Mouse (Mus musculus) mouse embryonic stem cell (cell line): ENCODE data around the gene Trio.

Experiments
- in situ Hi-C, 2 experiments: fragments of 300-500 bp; cut with MboI; formaldehyde crosslinking; loops; 1 replicate in 1 of 2; 3 replicates in 1 of 2; pipeline ENCODE4 v1.14.3; 2019 to 2020; ENCODE audit warnings: low sequenced_read_pairs in 2 of 2, low pct_unique_long_range_greater_than_20kb in 1 of 2, mixed read lengths in 1 of 2; ENCODE audit not compliant: unreplicated experiment in 1 of 2

The Trio gene

DNA sequence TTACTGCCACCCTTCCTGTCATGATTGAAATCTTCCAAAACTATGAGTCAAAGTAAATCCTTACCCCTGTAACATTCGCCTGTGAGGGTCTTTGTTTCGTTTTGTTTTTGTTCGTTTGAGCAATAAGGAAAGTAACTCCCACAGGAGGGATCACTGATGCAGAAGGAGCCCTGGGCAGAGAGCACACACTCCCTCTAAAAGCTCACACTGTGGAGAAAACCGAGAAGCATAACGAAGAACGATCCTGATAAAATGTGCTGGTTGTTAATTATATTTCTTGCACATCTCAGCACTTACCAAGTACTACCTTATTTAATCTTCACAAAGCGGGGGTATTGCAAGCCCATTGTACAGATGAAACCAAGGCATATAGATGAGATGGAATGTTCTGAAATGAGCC is 333.5 kb downstream of the Trio start:
- in situ Hi-C loops = no loop called here

DNA sequence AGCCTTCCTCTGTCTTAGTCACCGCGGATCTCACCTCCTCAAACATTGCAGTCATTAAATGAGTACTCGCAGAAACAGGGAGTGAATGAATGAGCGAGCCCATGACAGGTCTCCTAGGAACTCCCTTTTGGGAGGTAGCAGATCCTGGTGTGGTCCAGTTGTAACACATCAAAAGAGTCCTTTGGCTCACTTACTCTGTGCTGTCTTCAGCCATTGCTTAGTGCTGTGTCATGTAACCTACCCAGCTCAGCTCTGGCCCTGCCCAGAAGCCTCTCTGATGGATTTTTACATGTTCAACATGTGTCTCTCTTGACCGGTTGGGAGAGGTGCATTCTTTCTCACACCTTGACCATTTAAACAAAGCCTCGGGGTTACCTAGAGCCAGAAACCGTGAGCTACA is 334.4 kb downstream of the Trio start:
- in situ Hi-C loops = no loop called here

- in situ Hi-C loops = no loop called here
Observed at GRCm38 (mm10) chr15:27688041-27688651, 337.5 kb downstream of the Trio start.

DNA sequence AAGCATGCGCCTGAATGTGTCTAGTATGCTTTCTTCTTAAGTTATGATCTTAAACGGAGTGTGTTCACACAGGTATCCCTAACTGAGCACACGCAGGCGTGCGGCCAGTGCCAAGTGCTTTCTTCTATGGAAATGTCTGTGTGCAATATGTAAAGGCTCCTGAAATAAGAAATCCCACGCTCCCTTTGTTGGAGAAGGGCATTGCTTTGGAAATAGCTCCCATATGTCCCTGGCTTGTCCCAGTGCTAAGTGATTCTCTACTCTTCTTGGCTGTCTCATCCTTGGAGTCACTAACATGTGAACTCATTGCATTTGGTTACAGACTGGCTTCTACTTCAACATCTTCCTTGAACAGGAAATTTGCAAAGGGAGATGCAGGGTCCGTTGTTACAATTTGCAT is 340.8 kb downstream of the Trio start:
- in situ Hi-C loops = no loop called here

- in situ Hi-C loops = no loop called here
Observed at GRCm38 (mm10) chr15:27683206-27683605, 342.4 kb downstream of the Trio start.

- in situ Hi-C loops = no loop called here
Observed at GRCm38 (mm10) chr15:27682619-27683018, 343.0 kb downstream of the Trio start.

- in situ Hi-C loops = no loop called here
Observed at GRCm38 (mm10) chr15:27681419-27682187, 344.0 kb downstream of the Trio start, which contains the start of gene Otulinl. Gene Otulinl (minus strand): TSS chr15:27681579.

GRCm38 (mm10) chr15:27680997-27681396 is 344.7 kb downstream of the Trio start:
- in situ Hi-C loops = no loop called here
